Mouse (Mus musculus): ENCODE results near the gene Car12.

Car12 gene

DNA sequence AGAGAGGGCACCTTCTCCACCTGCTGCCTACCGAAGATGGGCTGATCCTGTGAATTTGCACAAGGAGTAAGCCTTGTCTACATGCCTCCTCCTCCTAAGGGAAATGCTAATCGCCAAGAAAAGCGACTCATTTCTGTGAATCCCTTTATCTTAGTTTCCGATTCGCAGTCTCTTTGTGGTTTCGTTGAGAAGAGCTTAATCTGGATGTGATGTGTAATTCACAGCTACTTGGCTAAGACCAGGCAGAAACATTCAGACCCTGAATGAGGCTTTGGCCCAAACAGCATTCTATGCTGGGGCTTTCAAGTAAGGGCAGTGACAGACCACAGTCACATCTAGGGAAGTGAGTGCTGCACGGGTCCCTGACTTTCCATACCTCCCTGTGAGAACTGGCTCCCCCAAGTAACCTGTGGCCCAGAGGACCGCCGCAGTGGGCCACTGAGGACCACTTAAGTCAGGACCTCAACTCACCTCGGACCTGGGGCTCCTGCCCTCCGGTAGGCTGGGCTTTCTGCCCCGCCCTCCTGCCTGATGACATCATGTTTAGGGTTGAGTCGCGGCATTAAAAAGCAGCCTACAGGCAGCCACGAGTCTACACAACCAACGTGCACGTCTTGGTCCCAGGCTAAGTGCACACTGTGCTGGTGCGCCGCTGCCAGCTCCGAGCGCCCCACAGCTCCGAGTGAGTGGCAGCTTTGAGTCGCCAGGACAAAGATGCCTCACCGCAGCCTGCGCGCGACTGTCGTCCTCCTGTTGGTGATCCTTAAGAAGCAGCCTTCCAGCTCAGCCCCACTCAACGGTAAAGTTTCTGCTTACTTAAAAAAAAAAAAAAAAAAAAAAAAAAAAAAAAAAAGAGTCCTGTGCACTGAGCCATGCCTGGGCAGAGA lies at the start of gene Car12:
Gene Car12 (plus strand): TSS at position 552 of the 887 bp plus-strand sequence.
- DNase-seq (ENCODE audit: low spot score in 2 of 2), result no peak

DNA sequence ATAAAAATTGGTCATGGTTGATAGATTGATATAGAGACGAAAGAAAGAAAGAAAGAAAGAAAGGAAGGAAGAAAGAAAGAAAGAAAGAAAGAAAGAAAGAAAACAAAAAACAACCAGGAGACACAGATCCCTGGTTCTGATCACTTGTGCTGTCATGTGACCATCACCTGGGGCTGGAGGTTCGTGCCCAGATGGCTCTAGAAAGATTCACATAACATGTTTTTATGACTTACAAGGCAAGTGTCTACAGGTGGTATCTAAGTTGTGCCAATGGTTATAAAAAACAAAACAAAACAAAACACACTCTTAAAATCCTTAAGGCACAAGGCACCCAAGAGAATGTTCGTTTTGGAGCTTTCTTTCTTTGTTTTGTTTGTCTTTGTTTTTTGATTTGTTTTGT lies 49.7 kb upstream of the Car12 start:
- no peak for DNase-seq (ENCODE audit: low spot score in 2 of 2)

DNA sequence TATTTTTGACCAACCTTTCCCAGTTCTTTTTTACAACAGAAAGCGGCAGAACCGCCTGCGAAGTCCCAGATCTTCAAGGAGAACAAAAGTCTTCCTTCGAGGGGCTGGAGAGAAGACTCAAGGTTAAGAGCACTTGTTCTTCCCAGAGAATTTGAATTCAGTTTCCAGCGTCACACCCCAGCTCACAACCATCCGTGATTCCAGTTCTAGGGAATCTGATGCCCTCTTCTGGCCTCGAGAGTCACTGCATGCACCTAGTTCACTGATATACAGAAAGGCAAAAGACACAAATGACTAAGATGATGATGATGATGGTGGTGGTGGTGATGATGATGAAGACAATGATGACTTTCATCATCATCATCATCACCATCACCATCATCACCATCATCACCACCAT lies 48.9 kb upstream of the Car12 start:
- no peak for DNase-seq (ENCODE audit: low spot score in 2 of 2)

DNA sequence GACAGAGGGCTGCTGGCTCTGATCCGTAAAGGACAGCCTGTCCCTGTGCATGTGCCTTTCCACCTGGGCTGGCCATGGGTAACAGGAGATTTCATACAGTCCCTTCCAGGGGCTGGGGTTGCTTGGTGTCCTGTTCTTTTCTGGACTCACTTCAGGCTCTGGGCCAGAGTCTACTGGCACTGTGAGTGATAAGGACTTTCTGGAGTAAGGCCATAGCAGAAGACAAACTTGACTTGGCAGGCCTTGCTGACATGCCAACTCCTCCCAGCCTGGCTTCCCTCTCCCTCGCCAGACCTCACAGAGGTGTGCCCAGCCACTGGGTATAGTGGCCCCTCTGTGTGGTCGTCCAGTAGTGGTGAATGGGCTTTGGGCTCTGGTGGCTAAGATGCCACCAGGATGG lies 47.3 kb upstream of the Car12 start:
- DNase-seq (ENCODE audit: low spot score in 2 of 2), result peak; percentile 56 to 62

DNA sequence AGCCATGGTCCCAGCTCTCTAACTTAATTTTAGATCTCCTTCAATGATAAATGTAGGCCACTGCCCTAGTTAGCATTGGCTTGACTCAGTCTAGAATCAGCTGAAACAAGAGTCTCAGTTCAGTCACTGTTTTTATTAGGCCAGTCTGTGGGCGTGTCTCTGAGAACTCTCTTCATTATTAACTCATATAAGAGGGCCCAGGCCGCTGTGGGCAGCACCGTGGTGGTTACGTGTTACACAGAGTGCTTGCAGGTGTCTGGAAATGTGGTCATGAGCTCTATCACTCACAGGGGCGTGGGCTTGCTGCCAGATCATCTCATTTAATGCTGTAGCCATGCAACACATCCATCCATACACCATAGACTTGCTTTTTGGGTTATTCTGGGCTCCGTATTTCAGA lies 46.4 kb upstream of the Car12 start:
- no peak for DNase-seq (ENCODE audit: low spot score in 2 of 2)

DNA sequence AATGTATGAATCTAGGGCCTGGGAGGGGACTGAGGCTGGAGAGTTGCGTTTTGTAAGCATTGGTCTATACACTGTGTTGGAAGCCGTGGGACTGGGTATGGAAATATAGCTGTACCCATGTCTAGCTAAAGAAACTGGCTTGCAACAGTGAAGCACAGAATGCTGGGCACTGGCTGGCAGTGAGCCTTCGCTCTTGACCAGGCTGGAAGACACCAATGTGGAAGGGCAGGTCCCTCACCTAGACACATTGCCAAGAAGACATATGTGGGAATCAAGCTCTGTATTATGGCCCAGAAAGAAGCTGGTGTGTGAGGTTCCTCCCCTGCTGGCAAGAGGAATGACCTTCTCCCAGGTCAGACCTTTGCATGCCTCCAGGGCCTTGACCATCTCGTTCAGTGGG lies 45.6 kb upstream of the Car12 start:
- no peak for DNase-seq (ENCODE audit: low spot score in 2 of 2)

DNA sequence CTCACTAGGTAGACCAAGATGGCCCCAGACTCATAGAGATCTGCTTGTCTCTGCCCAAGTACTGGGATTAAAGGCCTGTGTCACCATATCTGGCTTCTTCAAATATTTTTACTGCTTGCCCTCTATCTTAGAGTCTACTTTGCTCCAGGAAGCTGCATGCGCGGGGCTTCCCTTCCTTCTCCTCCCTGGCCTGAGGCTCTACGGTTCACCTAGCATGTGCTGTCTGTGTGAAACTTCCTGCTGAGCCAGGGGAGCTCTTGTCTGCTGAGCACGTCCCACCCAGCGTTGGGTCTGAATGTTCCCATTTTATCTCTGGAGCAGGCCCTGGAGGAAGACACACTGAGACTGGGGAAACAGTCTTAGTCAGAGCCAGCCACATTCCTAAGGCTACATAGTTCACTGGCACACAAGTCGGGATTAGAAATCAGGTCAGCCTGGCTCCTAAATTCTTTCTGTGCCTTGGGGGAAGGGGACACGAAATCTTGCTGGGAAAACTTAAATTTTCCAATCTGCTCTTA lies 43.9 kb upstream of the Car12 start:
- peak in 1 of 2 experiments; percentile 61 for DNase-seq (ENCODE audit: low spot score in 2 of 2)

DNA sequence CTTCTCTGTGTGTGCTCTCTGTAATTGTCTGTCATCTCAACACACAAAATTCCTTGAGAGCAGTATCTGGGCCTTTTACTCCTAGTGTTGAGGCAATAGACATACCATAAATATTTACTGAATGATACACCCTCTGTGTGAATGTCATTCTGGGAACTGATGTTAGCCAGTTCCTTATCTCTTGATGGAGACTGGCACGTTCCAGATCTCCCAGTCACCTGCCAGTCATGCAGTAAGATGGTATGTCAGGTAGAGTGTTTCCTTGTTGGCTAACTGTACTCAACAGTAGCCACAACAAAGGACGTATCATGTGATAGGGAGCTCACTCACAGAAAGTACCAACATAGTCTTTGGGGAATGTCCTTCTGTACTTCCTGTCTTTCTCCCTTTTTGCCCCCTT lies 39.7 kb upstream of the Car12 start:
- DNase-seq (ENCODE audit: low spot score in 2 of 2), result no peak

DNA sequence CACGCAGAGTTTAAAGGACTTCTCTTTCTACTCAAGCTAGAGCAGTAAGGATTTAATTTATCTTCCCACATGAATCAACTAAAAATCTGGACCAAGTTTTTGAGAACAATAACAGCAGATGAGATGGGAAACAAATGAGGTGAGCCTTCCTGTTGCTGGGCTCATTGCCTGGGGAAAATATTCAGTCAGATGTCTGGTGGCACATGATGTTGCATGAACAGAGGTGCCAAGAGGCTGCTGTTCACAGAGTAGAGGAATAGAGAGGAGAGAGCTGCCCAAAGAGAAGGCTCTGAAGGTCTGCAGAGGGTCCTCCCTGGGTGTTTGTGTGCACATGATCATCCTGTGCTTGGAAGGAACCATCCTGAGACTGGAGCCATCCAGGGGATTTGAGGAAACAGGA lies 37.9 kb upstream of the Car12 start:
- DNase-seq (ENCODE audit: low spot score in 2 of 2), result no peak

DNA sequence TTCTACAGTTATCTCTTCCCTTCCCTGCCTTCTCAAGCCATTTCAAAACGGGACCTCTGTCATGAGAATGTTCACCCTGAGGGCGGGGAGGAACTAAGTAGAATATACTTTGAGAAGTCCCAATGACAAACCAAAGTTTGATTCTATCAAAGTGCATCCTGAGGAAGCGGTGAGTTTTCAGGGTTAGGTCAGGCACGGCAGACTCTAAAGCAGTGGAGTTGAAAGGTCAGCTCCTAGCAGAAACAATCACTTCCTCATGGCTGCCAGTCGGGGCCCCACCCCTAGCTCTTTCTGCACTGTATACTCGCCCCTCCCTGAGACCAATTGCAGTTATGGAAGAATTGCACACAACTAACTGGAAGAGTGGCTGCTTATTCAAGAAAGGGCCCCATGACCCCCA lies 33.4 kb upstream of the Car12 start:
- no peak for DNase-seq (ENCODE audit: low spot score in 2 of 2)

DNA sequence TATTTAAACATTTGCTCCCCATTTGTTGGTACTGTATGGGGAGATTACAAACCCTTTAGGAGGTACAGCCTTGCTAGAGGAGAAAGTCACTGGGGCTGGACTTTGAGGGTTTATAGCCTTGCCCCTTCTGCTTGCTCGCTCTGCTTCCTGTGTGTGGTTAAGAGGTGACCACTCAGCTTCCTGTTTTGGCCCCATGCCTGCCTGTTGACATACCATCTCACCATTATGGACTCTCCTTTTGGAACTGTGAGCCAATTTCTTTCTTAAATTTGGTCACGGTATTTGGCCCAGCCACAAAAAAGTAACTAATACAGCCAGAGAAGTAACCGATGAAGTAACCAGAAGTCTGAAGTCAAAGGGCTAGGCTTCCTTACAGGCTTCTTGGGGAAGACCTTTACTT lies 30.7 kb upstream of the Car12 start:
- no peak for DNase-seq (ENCODE audit: low spot score in 2 of 2)

DNA sequence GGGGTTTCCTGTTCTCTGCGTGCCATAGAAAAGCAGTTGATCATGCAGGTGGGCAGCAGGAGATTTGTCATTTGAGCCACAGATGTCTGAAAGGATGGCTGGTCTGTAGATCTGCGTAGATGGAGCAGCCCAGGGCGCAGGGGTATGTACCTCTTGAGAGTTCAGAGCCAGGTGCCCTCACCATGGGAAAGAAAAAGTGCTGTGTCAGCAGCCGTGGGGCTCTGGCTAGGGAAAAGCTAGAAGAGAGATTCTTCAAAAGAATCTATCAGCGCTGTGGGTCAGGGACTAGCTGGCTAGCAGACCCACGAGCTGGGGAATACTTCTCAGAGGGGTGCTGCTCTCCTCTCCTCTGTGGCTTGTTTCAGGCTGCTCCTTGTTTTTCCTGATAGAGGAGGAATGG lies 27.8 kb upstream of the Car12 start:
- DNase-seq (ENCODE audit: low spot score in 2 of 2), result no peak

DNA sequence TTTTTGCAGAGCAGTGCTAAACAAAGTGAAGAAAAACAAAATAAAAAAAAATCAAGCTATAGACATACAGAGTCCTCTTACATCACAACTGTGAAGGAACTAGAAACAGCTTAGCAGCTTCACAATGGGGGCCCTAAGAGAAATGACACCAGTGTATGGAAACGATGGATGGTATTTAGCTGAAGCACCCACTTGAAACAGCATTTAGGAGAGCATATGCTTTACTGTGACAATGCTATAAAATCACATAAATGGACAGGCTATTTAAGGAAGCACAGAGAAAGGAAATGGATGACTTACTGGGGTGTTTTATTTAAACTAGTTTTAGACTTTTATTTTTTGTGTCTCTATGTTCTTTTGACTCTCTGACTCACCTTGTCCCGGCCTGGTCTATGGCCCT lies 25.8 kb upstream of the Car12 start:
- no peak for DNase-seq (ENCODE audit: low spot score in 2 of 2)

DNA sequence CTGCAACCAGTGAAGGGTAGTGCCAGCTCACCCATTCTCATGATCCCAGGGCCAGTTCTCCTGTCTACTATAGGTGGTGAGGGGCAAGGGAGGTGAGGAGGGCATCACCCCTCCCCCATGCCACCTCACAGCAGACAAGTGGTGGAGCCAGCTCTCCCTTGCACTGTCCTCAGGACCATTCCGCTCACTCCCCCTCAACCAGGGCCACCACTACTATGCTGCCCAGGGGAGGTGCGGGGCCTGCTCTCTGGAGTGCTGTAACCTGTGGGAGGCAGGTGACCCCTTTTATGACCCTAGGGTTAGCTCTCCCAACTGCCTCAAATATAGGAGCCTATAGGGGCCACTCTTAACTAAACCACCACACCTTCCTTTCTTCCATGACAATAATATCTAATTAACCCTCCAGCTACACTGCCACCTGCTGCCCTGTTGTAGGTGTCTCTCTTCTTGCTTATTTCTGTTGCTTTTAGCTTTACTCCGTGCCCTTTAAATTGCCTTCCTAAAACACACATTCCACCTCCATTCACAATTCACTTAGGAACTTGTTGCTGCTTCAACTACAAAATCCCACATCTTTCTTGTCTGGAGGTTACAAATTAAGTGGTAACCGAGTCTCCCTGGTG lies 21.7 kb upstream of the Car12 start:
- DNase-seq (ENCODE audit: low spot score in 2 of 2), result no peak

DNA sequence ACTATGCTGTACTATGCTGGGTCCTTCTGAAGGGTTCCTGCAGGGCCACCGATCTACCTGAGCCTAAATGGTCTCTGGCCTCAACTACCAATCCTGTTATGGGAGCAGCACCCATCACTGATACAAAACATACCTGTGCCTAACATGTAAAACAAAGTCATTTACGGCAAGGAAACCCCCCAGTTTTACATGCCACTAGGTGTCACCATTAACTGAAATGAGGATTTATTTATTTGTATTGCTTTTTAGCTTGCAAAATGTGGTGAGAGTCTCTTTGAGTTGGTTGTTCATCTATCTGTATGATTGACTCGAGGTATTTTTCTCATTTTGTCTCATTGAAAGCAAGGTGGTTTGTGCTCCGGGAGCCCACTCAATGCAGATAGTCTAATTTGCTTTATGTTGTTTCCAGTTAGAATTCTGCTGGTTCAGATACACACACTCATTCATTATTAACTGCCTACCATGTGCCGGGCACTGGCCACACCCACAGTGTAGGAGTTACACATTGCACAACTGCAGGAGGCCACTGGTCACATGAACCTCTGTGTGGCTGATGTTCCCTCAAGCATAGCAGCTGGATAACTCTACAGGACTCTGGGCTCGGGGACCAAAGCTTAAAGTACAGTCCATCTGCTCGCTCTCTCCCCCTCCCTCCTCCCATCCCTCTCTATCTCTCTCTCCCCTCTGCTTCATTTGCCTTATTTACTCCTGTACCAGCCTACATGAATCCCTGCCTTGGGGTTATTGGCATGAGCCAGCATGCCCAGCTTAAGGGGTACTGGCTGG lies 15.9 kb upstream of the Car12 start:
- no peak for DNase-seq (ENCODE audit: low spot score in 2 of 2)

DNA sequence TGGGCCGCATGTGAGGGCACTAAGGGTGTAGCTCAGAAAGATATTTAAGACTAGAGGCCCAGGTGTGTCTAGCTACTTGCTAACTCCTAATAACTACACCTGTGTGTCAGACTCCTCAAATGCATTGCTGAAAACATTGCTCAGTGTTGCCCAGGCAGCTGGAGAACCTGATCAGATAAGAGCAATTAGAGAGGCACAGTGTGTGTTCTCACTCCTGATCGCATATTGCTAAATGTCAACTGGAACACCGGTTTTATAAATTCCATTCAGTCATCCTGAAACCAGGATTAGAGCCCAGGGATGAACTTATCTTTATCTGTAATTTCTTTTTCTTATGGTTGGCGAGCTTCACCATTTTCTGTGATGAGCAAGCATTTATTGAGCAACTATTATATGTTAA lies 13.7 kb upstream of the Car12 start:
- DNase-seq (ENCODE audit: low spot score in 2 of 2), result no peak

DNA sequence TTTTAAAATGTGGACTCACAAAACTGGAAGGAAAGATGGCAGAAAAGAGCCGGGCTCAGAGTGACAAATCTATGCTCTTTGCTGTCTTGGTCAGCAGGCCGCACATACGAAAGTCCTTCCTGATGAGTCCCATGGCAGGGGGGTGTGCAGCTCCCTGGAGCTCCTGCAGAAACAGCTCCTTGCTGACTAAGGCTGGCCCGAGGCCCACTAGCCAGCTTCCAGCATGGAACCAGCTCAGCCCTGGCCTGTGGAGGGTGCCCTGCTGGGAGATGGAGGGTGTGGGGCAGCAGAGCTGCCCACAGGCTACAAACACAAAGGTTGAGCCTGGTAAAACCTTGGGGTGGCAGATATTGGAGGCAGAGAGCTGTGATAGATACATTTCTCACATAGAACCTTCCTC lies 10.5 kb upstream of the Car12 start:
- no peak for DNase-seq (ENCODE audit: low spot score in 2 of 2)

DNA sequence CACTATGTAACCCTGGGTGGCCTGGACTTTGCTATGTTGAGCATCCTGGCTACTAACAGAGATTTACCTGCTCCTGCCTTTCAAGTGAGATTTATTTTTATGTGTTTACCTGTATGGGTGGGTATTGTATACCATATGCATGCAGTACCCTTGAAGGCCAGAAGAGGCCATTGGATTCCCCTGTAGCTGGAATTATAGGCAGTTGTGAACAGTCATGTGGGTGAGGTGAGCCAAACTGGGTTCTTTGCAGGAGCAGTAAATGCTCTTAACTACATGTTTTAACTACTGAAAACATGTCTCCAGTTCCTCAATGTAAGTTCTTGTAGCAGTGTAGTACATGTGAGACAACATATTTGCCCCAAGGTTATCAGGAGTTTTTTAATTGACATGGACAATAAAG lies 8.1 kb upstream of the Car12 start:
- DNase-seq (ENCODE audit: low spot score in 2 of 2), result no peak

DNA sequence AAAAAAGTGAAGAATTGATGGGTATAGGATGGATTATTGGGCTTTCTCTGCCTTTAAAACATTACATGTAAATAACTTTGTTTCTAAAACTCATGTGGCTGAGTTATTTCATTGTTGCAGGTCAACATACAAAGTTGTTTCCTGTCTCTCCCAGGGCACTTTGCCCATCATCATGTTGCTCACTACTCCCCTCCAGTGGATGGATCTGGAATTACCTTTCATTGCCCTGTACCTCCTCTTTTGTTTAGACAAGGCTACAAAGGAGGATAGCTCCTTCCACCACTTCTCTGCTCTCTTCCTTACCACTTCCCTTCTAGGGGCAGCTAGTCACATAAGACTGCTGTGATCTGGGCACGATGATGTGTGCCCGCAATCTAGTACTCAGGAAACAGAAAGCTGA lies 7.7 kb upstream of the Car12 start:
- peak; percentile 42 to 70 for DNase-seq (ENCODE audit: low spot score in 2 of 2)

DNA sequence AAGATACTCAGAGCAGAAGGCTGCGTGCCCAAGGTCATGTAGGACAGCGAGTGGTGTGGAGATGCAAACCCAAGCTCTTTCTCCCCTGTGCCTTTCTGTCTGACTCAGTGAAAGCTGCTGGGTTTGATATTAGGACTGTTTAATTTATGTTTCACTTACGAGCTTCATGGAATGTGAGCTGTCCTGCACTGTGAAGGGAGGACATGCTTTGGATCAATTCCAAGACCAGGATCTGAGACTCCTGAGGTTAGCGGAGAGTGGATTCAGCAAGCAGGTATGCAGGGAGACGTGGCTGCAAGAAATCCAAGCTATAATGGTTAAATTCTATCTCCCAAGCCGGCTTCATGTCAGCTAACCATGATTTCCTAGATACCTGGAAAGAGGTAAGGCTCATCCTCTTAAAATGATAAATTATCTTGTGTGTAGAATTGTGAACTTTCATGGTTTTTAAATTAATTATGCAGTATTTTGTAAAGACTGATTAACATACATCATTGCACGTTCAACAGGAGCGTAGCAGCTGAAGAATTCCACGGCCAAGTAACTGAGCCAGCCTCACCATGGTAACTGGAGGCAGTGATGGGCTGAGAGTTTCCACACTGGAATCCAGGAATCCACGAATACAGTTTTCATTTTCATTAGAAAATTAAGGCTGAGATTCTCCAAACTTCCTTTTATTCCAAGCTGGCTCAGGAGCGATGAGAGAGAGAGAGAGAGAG lies 5.3 kb upstream of the Car12 start:
- DNase-seq (ENCODE audit: low spot score in 2 of 2), result no peak

DNA sequence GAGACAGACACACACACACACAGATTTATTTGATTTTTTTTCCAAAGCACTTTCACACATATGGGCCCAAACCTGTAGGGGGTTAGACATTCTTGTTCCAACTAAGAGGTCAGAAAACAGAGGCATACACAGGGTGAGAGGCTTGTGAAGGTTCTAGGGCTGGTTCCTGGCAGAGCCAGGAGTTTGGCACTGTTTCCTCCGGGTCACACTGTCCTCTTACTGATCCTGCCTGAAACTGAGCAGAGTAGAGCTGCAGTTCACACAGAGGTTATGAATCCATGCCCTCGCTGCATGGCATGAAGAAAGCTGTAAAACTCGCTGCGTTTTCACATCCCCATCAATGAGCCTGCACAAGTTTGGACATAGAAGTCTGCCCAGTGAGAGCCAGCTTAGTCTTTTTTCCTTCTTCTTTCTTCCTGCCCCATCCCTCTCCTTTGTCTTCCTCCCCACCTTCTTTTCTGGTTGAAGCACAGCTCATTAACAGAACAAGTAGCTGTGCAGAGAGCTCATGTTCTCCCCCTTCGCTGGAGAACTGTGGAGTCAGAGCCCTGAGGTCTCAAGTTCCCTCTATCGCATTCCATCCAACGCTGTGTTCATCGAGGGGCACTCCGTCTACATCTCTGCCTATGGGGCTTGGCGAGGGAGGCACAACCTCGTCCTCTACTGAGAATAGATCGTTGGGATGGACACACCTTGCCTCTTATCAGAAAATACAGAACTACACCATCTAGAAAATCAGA lies 4.5 kb upstream of the Car12 start:
- DNase-seq (ENCODE audit: low spot score in 2 of 2), result peak in 1 of 2 experiments; percentile 10

Data from heart, adult 9 months (tissue).